Mouse (Mus musculus) kidney, adult 2 months (tissue): ENCODE data around the gene Anxa11.
"Not testable (repeated sequence)": the region's sequence is repeated elsewhere in the genome, so short reads cannot be mapped to it uniquely, and the experiment has no call there.

ENCODE experiments used
- CTCF ChIP-seq: fragments of 200-500 bp; conservative IDR thresholded peaks from 2 replicates; pipeline ENCODE4 v1.5.1; 2011; ENCODE audit warnings: low read depth, mild to moderate bottlenecking, control low read depth, low read length, moderate library complexity, mixed read lengths; ENCODE audit not compliant: insufficient read depth, insufficient read length
- POLR2A ChIP-seq: fragments of 200-500 bp; IDR thresholded peaks from one replicate; pipeline ENCODE4 v1.6.1; 2011; ENCODE audit warnings: low read depth, low read length, control low read depth

DNA sequence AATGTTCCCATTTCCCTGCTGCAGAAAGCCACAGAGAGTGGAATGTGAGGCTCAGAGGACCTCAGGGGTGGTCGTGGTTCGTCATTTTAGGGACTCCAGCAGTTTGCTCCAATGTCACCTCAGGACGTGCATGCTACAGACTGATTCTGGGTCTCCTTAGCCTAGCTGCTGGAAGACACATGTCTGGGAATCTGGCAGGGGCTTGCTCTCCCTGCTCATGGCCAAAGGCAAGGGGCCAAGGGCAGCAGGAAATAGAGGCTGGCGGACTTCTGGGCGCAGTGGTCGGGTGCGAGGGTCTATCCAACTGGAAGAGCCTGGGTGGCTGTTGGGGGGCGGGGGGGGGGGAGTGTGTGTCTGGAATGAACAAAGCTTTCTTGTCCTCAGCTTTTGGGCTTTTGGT, 67.0 kb downstream of the Anxa11 start:
- not testable (repeated sequence) for TF ChIP-seq CTCF, POLR2A
